Mouse (Mus musculus): ENCODE results near the gene Piwil1.

DNA sequence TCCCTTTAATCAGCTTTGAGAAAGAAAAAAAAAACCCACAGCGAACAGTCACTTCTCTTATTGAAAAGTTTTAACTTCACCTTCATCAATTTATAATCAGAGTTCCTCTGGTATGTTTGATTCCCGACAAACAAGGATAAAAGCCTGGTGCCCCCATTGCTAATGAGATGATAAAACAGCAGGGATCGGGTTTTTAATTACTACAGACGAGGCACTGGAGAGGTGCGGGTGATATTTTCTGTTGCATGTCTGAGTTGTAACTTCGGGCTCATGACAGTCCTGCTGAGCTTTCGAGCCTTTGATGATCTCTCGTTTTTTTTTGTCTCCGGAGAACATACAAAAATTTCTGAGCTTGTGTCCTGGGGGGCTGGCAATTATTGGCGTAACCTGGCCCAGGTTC, 5.5 kb upstream of the Piwil1 start:
- TF ChIP-seq CTCF (IDR thresholded peaks at IDR 0.05; ENCODE audit: borderline replicate concordance, insufficient read depth, low read depth, low read length) (no peak), POLR2A (IDR thresholded peaks at IDR 0.05; ENCODE audit: borderline replicate concordance, insufficient read depth, low read length) (no peak)

All from cerebellum, adult 2 months (tissue).